Mouse (Mus musculus): ENCODE measurements around the gene Pip5k1b.

- TF ChIP-seq CTCF (IDR thresholded peaks at IDR 0.05): no peak
- TF ChIP-seq POLR2A (IDR thresholded peaks at IDR 0.05; ENCODE audit: insufficient read depth, low read depth, low read length): no peak
- TF ChIP-seq EP300 (IDR thresholded peaks at IDR 0.05; ENCODE audit: insufficient read depth, low read depth, low read length): no peak
These were observed 262.1 kb downstream of the Pip5k1b start for GRCm38 (mm10) chr19:24293537-24293936.
